ENCODE assay signal across 8 mouse cellular contexts in the genomic region with DNA sequence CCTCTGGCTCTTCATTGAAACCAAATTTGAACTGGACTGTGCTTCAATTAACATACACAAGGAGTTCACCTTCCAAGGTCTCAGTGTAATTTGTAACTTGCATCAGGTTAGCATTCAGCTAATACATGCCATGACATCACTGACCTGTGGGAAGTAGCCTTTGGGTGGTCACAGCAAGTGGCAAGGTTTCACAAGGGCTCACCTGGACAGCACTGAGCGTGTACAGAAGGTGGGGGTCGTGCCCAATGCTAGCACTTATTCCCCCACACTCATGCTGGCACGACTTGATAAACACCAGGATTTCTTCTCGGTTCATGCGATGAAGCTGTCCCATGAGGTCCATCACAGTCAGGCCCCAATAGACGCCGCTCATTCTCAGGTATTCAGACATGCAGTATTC. TPM values are rescaled to one million over a fixed set of nuclear protein-coding genes. Genes with fewer than 3 reads are reported as not detected.
A peak's percentile ranks its signal among the peaks of the same experiment; 100 is the strongest.
DNase-seq lines count a peak whose midpoint lies in the region; ATAC-seq and TF ChIP-seq lines count a peak whose summit lies in the region.

No protein-coding gene starts in this region.

- TF ChIP-seq RAD21 in MEL (IDR thresholded peaks at IDR 0.05; ENCODE audit: low read depth, low read length), result no peak

- H3K27me3 ChIP-seq in heart, embryonic 14.5 days (ENCODE audit: control insufficient read depth, insufficient read depth, low read length), result no peaks in the 10 kb centered on the region
- no peaks in the 10 kb centered on the region for H3K27me3 ChIP-seq in MEL (ENCODE audit: control insufficient read depth in 1 of 2, insufficient read depth in 2 of 2, low read length in 2 of 2)
- no peaks in the 10 kb centered on the region for H3K27me3 ChIP-seq in hindbrain, embryonic 13.5 days
- H3K27me3 ChIP-seq in midbrain, embryonic 14.5 days (ENCODE audit: control insufficient read depth, insufficient read depth, low read length), result no peaks in the 10 kb centered on the region

- H3K9ac ChIP-seq in heart, embryonic 14.5 days (ENCODE audit: low read length), result peak overlapping the region; percentile 98
- H3K9ac ChIP-seq in MEL (ENCODE audit: control insufficient read depth, low read depth, low read length, poor library complexity, severe bottlenecking), result peak overlapping the region; percentile 91
- H3K9ac ChIP-seq in hindbrain, embryonic 13.5 days, result peak overlapping the region; percentile 94
- peak overlapping the region; percentile 20; the same call in 1 of the 2 replicates for H3K9ac ChIP-seq in midbrain, embryonic 14.5 days (replicated peaks; ENCODE audit: low read length)

- H3K27ac ChIP-seq in heart, embryonic 14.5 days (replicated peaks in 1 of 2; ENCODE audit: control insufficient read depth in 1 of 2, insufficient read depth in 1 of 2, low read depth in 2 of 2, low read length in 2 of 2), result no peak overlapping the region; a peak in 2 of 4 replicates
- H3K27ac ChIP-seq in MEL (ENCODE audit: control insufficient read depth, low read depth, low read length), result peak overlapping the region; percentile 93
- H3K27ac ChIP-seq in hindbrain, embryonic 13.5 days, result no peak overlapping the region
- no peak overlapping the region for H3K27ac ChIP-seq in midbrain, embryonic 14.5 days (replicated peaks; ENCODE audit: low read depth, low read length)

- TF ChIP-seq POLR2A in MEL (IDR thresholded peaks at IDR 0.05; ENCODE audit: control insufficient read depth in 1 of 2, insufficient read depth in 1 of 2, low read depth in 1 of 2, low read length in 2 of 2, poor library complexity in 1 of 2), result peak in 1 of 2 experiments; percentile 34; a peak in 1 of 4 replicates

- peaks cover 56% of the 10 kb centered on the region for H3K79me2 ChIP-seq in MEL (ENCODE audit: control insufficient read depth, insufficient read depth, low read length, poor library complexity)

- H3K4me2 ChIP-seq in heart, embryonic 14.5 days (ENCODE audit: low read length), result peak overlapping the region; percentile 86
- peak overlapping the region; percentile 90 for H3K4me2 ChIP-seq in hindbrain, embryonic 13.5 days
- peak overlapping the region; percentile 93; the same call in 1 of the 2 replicates for H3K4me2 ChIP-seq in midbrain, embryonic 14.5 days (ENCODE audit: low read length)

- no peak for TF ChIP-seq EP300 in MEL (IDR thresholded peaks at IDR 0.05; ENCODE audit: low read depth in 1 of 2, low read length in 2 of 2)

- 53% methylated on average over 7 of the region's 7 CpGs for WGBS in heart, embryonic 14.5 days
- WGBS in hindbrain, embryonic 13.5 days, result 77% methylated on average over 7 of the region's 7 CpGs
- 73% methylated on average over 7 of the region's 7 CpGs for WGBS in midbrain, embryonic 14.5 days

- peaks cover 60% of the 10 kb centered on the region for H3K36me3 ChIP-seq in heart, embryonic 14.5 days (ENCODE audit: control insufficient read depth, insufficient read depth, low read length)
- H3K36me3 ChIP-seq in MEL (ENCODE audit: control insufficient read depth in 1 of 2, insufficient read depth in 2 of 2, low read length in 2 of 2), result peaks cover 43 to 45% of the 10 kb centered on the region in 2 experiments
- H3K36me3 ChIP-seq in hindbrain, embryonic 13.5 days, result peaks cover 52% of the 10 kb centered on the region
- H3K36me3 ChIP-seq in midbrain, embryonic 14.5 days (ENCODE audit: control insufficient read depth, insufficient read depth, low read length), result peaks cover 57% of the 10 kb centered on the region

- peaks cover 9 to 41% of the 10 kb centered on the region in 2 experiments for H3K4me1 ChIP-seq in heart, embryonic 14.5 days (ENCODE audit: control insufficient read depth in 2 of 2, insufficient read depth in 2 of 2, low read length in 2 of 2)
- peaks cover 2 to 8% of the 10 kb centered on the region in 2 experiments; a peak in 2 of 4 replicates for H3K4me1 ChIP-seq in MEL (ENCODE audit: control insufficient read depth in 1 of 2, insufficient read depth in 2 of 2, low read length in 2 of 2)
- peaks cover 52% of the 10 kb centered on the region for H3K4me1 ChIP-seq in hindbrain, embryonic 13.5 days (replicated peaks)
- H3K4me1 ChIP-seq in midbrain, embryonic 14.5 days (ENCODE audit: control insufficient read depth, insufficient read depth, low read length), result peaks cover 34% of the 10 kb centered on the region

- no peak for DNase-seq in heart, postnatal 25 days (ENCODE audit: low spot score)
- DNase-seq in MEL (ENCODE audit: low read depth, low spot score), result no peak
- no peak for DNase-seq in midbrain, embryonic 14.5 days
- no peak for DNase-seq in adrenal gland, postnatal 10 days
- DNase-seq in gastrocnemius, adult 18-20 months (ENCODE audit: low spot score), result no peak
- DNase-seq in gastrocnemius, postnatal 4 days (ENCODE audit: low spot score in 2 of 2), result no peak

- H3K4me3 ChIP-seq in heart, embryonic 14.5 days (ENCODE audit: control insufficient read depth in 1 of 2, insufficient read depth in 1 of 2, low read depth in 1 of 2, low read length in 2 of 2), result peak overlapping the region; percentile 26 to 79
- peak overlapping the region; percentile 68 to 88 for H3K4me3 ChIP-seq in MEL (ENCODE audit: control insufficient read depth in 1 of 2, insufficient read depth in 1 of 2, low read depth in 2 of 2, low read length in 2 of 2)
- H3K4me3 ChIP-seq in hindbrain, embryonic 13.5 days, result no peak overlapping the region
- H3K4me3 ChIP-seq in midbrain, embryonic 14.5 days (replicated peaks; ENCODE audit: low read depth, low read length), result 0 out of 2 replicates have a peak overlapping the region, but pooled peaks have one; percentile 86

- ATAC-seq in heart, embryonic 14.5 days (ENCODE audit: insufficient number of reproducible peaks, insufficient read depth, low FRiP score, low read depth), result no peak
- ATAC-seq in hindbrain, embryonic 13.5 days (ENCODE audit: low FRiP score), result no peak
- ATAC-seq in midbrain, embryonic 14.5 days (ENCODE audit: low FRiP score, low TSS enrichment), result no peak

- H3K9me3 ChIP-seq in heart, embryonic 14.5 days (ENCODE audit: control insufficient read depth, low read length), result no peaks in the 10 kb centered on the region
- no peaks in the 10 kb centered on the region for H3K9me3 ChIP-seq in MEL (replicated peaks; ENCODE audit: insufficient read depth, low read length)
- no peaks in the 10 kb centered on the region for H3K9me3 ChIP-seq in hindbrain, embryonic 13.5 days
- no peaks in the 10 kb centered on the region for H3K9me3 ChIP-seq in midbrain, embryonic 14.5 days (ENCODE audit: control insufficient read depth, low read length)

- no peak for TF ChIP-seq CTCF in MEL (IDR thresholded peaks at IDR 0.05 in 2 of 3, conservative IDR thresholded peaks at IDR 0.05 in 1 of 3; ENCODE audit: control insufficient read depth in 1 of 3, insufficient read depth in 1 of 3, low read depth in 2 of 3, low read length in 3 of 3, poor library complexity in 1 of 3, severe bottlenecking in 1 of 3)

- intact Hi-C loops in heart, postnatal 25 days (cut with DNase I), result no loop called here

TF ChIP-seq in MEL, 35 proteins besides CTCF, POLR2A, EP300 and RAD21:
- TF ChIP-seq POLR2AphosphoS5 (IDR thresholded peaks at IDR 0.05; ENCODE audit: borderline replicate concordance, low read depth, low read length), result peak; percentile 13; the same call in 1 of the 2 replicates
- no peak for TF ChIP-seq CHD2 (IDR thresholded peaks at IDR 0.05; ENCODE audit: low read length)
TF ChIP-seq in MEL: peak in this region for 1.

RNA-seq across cellular contexts. Expression of gene Rabggtb, which starts 2.3 kb away (rescaled TPM):
- polyA plus RNA-seq in heart, embryonic 14.5 days (2014; fragmentation: Nextera tagmentation; extraction: Ambion mirVana), result 64.6 and 67.8 TPM in 2 replicates
- 10 to 100 TPM; 89.2 to 99.7 TPM for total RNA-seq in heart, postnatal 25 days (2021)
- total RNA-seq in MEL (2012; rRNA removed), result 164 and 175 TPM in 2 replicates
- 100 to 1,000 TPM in 1 of 2 experiments, not detected in 1; 146 TPM for polyA plus RNA-seq in MEL (2012; ENCODE audit: insufficient read depth in 1 of 2, insufficient read length in 2 of 2, low read depth in 1 of 2, low replicate concordance in 2 of 2, missing spikeins in 1 of 2)
- 44.9 and 46.1 TPM in 2 replicates for polyA plus RNA-seq in hindbrain, embryonic 13.5 days (2015; fragmentation: Nextera tagmentation; extraction: Ambion mirVana)
- 52.3 and 54.1 TPM in 2 replicates for polyA plus RNA-seq in midbrain, embryonic 14.5 days (2014; fragmentation: Nextera tagmentation; extraction: Ambion mirVana)
- 10 to 100 TPM; 79.4 to 82.2 TPM for total RNA-seq in adrenal gland, postnatal 10 days (2021)
- total RNA-seq in gastrocnemius, adult 18-20 months (2021), result 10 to 100 TPM; 51.9 to 61.6 TPM
- 10 to 100 TPM; 63.4 to 74.3 TPM for total RNA-seq in gastrocnemius, postnatal 4 days (2021)

RNA-seq across cellular contexts. Expression of gene Msh4, which starts 4.6 kb away (rescaled TPM):
- polyA plus RNA-seq in heart, embryonic 14.5 days (2014; fragmentation: Nextera tagmentation; extraction: Ambion mirVana), result 0.11 and 0.12 TPM in 2 replicates
- total RNA-seq in heart, postnatal 25 days (2021), result under 1 TPM; 0.08 TPM
- total RNA-seq in MEL (2012; rRNA removed), result 0.42 and 0.50 TPM in 2 replicates
- under 1 TPM in 1 of 2 experiments, not detected in 1; 0.15 TPM for polyA plus RNA-seq in MEL (2012; ENCODE audit: insufficient read depth in 1 of 2, insufficient read length in 2 of 2, low read depth in 1 of 2, low replicate concordance in 2 of 2, missing spikeins in 1 of 2)
- polyA plus RNA-seq in hindbrain, embryonic 13.5 days (2015; fragmentation: Nextera tagmentation; extraction: Ambion mirVana), result 0.09 and 0.25 TPM in 2 replicates
- 0.16 and 0.23 TPM in 2 replicates for polyA plus RNA-seq in midbrain, embryonic 14.5 days (2014; fragmentation: Nextera tagmentation; extraction: Ambion mirVana)
- total RNA-seq in adrenal gland, postnatal 10 days (2021), result under 1 TPM; 0.21 to 0.24 TPM
- total RNA-seq in gastrocnemius, adult 18-20 months (2021), result under 1 TPM in 1 of 2 experiments, not detected in 1; 0.09 TPM
- total RNA-seq in gastrocnemius, postnatal 4 days (2021), result under 1 TPM; 0.17 to 0.21 TPM

RNA-seq across cellular contexts. Expression of gene Acadm, which starts 33.9 kb away (rescaled TPM):
- 263 and 291 TPM in 2 replicates for polyA plus RNA-seq in heart, embryonic 14.5 days (2014; fragmentation: Nextera tagmentation; extraction: Ambion mirVana)
- 1,000 to 10,000 TPM; 1,031 to 1,101 TPM for total RNA-seq in heart, postnatal 25 days (2021)
- 33.0 and 36.7 TPM in 2 replicates for total RNA-seq in MEL (2012; rRNA removed)
- polyA plus RNA-seq in MEL (2012; ENCODE audit: insufficient read depth in 1 of 2, insufficient read length in 2 of 2, low read depth in 1 of 2, low replicate concordance in 2 of 2, missing spikeins in 1 of 2), result 10 to 100 TPM in 1 of 2 experiments, not detected in 1; 44.3 TPM
- polyA plus RNA-seq in hindbrain, embryonic 13.5 days (2015; fragmentation: Nextera tagmentation; extraction: Ambion mirVana), result 55.6 and 63.7 TPM in 2 replicates
- polyA plus RNA-seq in midbrain, embryonic 14.5 days (2014; fragmentation: Nextera tagmentation; extraction: Ambion mirVana), result 46.8 and 52.7 TPM in 2 replicates
- total RNA-seq in adrenal gland, postnatal 10 days (2021), result 1,000 to 10,000 TPM; 1,259 to 1,274 TPM
- total RNA-seq in gastrocnemius, adult 18-20 months (2021), result 100 to 1,000 TPM; 316 to 427 TPM
- 100 to 1,000 TPM; 242 to 298 TPM for total RNA-seq in gastrocnemius, postnatal 4 days (2021)

Comparison
In these comparisons a context has a peak if more than half of its experiments do, and no peak if none do; other contexts are left out.
1. H3K9ac ChIP-seq: peak in every context shown above with its lines; median percentile 98 in heart, embryonic 14.5 days; 94 in hindbrain, embryonic 13.5 days; 91 in MEL; 20 in midbrain, embryonic 14.5 days.